Mouse (Mus musculus): ENCODE results near the gene Igf2bp1. TPM values are rescaled to one million over a fixed set of nuclear protein-coding genes. Genes with fewer than 3 reads are reported as not detected.

Igf2bp1 gene
- polyA plus RNA-seq (2015; fragmentation: Nextera tagmentation; extraction: Ambion mirVana), result 5.5 and 6.2 TPM in 2 replicates

DNA sequence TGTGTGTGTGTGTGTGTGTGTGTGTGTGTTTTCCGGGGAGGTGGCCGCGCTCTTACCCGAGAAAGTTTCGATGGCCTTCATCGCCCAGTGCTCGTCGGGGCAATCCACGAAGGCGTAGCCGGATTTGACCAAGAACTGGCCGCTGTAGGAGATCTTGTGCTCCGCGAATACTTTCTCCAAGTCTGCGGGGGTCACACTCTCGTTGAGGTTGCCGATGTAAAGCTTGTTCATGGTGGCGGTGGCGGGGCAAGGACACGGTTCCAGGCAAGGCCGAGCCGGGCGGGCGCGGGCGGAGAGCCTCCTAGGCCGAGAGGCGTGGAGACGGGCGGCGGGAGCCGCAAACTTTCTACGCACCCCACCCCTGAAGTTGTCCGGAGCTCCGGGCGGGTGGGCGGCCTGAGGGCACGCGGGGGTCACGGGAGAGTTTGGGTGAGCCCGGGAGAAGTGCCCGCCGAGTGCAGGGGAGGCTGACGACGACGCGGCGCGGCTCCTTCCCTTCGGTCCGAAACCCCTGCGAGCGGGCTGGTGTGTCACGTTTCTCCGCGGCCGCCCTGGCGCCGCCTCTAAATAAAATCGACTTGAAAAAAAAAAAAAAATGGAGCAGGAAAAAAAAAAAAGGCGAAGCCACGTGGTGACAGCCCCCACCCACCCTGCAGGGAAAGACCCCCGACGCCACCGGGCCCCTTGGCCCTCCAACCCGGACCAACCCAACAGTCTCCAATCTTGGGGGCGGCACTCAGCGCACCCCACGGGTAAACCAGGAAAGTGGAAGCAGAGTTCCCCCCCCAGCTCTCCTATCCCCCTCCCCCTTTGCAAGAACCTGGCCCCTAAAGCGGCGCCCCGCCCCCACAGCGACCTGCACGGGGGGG is at the start of gene Igf2bp1:
TSS of gene Igf2bp1 (minus strand) at position 538 of the 869 bp plus-strand sequence.

GRCm38 (mm10) chr11:96034596-96035052 is 28.9 kb upstream of the Igf2bp1 start, which contains the start of gene Snf8:
TSS of gene Snf8 (plus strand) at chr11:96034885.

DNA sequence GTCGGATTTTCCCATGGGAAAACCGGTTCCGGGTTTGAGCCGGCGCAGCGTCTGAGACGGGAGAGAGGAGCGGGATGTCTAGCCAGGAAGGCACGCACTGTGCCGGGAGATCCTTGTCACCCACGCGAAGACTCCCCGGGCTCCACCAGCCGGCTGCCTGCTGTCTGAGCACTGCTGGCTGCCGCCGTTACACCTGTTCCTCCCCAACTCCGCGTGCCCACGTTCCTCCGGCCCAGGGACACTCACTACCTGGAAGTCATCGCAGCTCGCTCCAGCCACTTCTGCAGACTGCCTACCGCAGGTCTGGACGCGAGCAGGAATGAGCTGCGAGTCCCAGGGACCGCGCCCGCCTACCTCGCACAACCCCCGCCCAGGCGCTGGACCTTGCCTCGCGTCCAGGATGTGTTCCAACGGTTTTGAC is 91.2 kb downstream of the Igf2bp1 start, which contains the start of gene B4galnt2:
TSS of gene B4galnt2 (minus strand) at position 321 of the 421 bp plus-strand sequence.

Small RNAs within 50 kb of the gene (microRNA-seq; reads per million reads assigned to microRNA genes)
- gene Mir3063, result 0 to 0.10 reads per million in 2 experiments

Other genes starting within 250 kb of the Igf2bp1 start
- gene Phospho1, start 181.4 kb downstream of the Igf2bp1 start, polyA plus RNA-seq (2015; fragmentation: Nextera tagmentation; extraction: Ambion mirVana), result 7.7 and 7.8 TPM in 2 replicates
- gene Gngt2, start 168.7 kb downstream of the Igf2bp1 start, polyA plus RNA-seq (2015; fragmentation: Nextera tagmentation; extraction: Ambion mirVana), result 19.1 and 19.4 TPM in 2 replicates
- gene Abi3, start 163.5 kb downstream of the Igf2bp1 start, polyA plus RNA-seq (2015; fragmentation: Nextera tagmentation; extraction: Ambion mirVana), result 5.6 and 6.0 TPM in 2 replicates
- not detected in 2 replicates for gene B4galnt2, start 91.0 kb downstream of the Igf2bp1 start, polyA plus RNA-seq (2015; fragmentation: Nextera tagmentation; extraction: Ambion mirVana)
- not detected in 2 replicates for gene Gip, start 18.6 kb upstream of the Igf2bp1 start, polyA plus RNA-seq (2015; fragmentation: Nextera tagmentation; extraction: Ambion mirVana)
- gene Snf8, start 28.9 kb upstream of the Igf2bp1 start, polyA plus RNA-seq (2015; fragmentation: Nextera tagmentation; extraction: Ambion mirVana), result 40.6 and 49.3 TPM in 2 replicates
- 17.8 and 18.8 TPM in 2 replicates for gene Ube2z, start 59.4 kb upstream of the Igf2bp1 start, polyA plus RNA-seq (2015; fragmentation: Nextera tagmentation; extraction: Ambion mirVana)
- 2,104 and 2,569 TPM in 2 replicates for gene Atp5g1, start 69.7 kb upstream of the Igf2bp1 start, polyA plus RNA-seq (2015; fragmentation: Nextera tagmentation; extraction: Ambion mirVana)
- gene Calcoco2, start 106.0 kb upstream of the Igf2bp1 start, polyA plus RNA-seq (2015; fragmentation: Nextera tagmentation; extraction: Ambion mirVana), result not detected in 2 replicates
- gene Ttll6, start 127.8 kb upstream of the Igf2bp1 start, polyA plus RNA-seq (2015; fragmentation: Nextera tagmentation; extraction: Ambion mirVana), result not detected in 2 replicates
- not detected in 2 replicates for gene Hoxb13, start 188.4 kb upstream of the Igf2bp1 start, polyA plus RNA-seq (2015; fragmentation: Nextera tagmentation; extraction: Ambion mirVana)

All from skeletal muscle tissue, postnatal 0 days (tissue).